Mouse (Mus musculus) right cerebral cortex, postnatal 4 days (tissue): Measurements from ENCODE around the gene Dis3l.

Source experiments
- DNase-seq: peaks from one replicate; pipeline ENCODE4 v3.0.0-alpha.2; 2022

Gene Dis3l

DNA sequence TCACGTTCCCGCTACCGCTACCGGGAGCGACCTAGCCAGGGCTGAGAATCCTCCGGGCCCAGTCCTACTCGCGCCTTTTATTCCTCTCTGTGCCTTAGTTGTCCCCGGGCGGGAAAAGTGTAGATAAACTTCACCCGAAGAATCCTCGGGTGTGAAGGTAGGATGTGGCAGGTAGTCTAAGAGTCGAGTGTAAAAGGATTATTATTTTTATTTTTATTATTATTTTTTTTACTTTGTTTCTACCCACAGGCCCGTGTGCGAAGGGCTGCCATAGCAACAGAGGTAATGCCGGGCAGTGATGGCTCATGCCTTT, at the start of gene Dis3l:
Dis3l (minus strand) TSS at position 35 of the 313 bp plus-strand sequence.
- DNase-seq: no peak

DNA sequence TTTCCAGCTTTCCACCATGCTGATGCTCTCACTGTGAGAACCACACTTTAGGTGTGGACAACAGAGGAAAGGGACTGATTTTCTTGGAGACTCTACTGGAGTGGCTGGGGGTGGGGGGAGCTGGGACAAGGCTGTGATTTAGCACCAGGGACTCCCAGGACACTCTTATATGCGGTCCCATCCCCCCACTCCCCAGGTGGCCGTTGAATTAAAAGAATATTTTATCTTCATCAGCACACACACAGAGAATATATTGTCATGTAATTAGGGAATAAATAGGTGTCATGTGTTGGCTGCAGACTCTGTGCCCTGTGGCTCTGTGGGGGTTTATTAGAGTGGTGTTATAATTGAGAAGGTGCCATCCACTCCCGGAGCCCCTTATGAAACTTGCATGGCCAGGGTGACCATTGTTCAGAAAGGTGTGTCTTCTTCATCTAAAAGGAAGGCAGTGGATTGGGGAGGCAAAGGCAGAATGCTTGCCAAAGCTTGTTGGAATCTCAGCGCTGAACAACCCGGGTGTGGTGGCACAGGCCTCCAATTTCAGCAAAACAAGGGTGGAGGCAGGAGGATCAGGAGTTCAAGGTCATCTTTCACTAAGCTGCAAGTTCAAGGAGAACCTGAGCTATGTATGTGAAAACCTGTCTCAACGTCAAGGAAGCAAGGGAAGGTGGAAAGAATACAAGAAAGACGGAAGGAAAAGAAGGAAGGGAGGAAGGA, 48.6 kb upstream of the Dis3l start:
- DNase-seq: no peak

DNA sequence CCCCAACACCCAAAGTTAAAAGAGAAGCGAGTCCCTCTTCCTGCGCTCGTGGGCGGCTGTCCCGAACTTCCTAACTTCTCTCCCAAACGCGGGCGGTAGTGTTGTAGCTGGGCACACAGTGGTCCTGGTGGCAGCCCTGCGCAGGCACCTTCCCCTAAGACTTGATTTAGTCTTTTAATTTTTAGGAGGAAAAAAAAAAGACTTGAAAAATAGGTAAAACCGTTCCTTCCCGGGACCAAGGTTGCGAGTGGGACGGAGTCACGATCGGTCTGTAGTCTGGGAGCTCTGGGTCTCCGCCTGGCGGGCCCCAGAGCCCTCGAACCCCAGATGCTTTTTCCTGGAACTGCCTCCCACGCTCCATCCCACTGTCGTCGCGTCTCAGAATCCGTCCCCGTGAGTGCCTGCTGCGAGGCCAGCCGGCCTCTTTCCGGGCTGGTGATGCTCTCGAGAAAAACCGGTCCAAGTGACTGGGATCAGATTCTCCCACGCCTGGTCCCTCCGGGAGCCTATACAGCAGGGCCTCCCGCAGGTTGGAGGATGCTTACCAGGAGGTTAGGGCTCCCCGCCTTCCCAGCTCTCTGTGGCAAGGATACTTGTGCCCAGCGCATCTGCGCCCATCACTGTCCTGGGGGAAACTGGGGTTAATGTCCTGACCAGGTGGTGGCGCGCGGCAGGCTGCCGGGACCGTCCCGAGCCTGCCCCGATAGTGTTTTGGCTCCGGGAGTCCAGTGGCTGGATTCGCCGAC, 45.6 kb upstream of the Dis3l start:
- DNase-seq: no peak

DNA sequence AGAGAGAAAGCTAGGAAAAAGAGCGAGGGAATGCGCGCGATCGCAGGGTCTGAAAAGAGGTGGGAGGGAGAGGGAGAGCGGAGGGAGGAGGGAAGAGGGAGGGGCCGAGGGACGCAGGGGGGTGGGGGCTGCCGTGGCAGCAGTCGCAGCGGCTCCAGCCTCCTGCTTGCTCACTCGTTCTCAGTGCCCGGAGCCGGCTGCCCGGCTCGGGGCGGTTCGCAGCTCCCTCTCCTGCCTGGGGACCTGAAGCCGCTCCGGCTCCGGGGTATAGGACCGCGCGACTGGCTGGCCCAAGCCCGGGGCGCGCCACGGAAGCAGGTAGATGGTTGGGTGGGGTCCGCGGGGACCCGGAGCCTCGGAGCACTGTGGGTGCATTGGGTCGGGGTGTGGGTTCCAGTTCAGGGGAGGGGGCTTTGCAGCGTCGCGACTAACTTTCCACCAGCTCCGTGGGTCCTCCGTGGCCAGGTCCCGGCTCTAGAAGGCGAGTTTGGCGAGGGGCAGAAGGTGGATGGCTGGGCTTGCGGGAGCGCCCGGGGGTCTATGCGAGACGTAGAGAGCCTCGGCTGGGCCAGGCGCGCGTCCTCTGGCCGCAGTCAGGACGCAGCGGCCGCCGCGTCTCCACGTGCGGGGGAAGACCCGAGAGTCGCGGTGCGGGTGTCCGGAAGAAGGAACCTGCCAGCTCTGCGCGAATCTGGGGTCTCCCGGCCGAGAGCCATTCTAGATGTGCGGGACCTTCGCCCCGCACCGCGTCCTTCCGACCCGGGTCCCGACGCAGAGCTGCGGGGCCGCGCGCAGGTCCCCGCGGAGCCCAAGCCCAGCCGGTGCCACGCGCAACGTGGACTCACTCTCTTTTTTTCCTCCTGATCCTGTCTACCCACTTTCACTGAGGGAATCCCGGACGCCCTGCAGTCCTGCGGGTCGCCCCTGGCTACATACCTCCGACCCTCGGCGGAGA, 44.7 kb upstream of the Dis3l start, which contains the start of gene Megf11:
Megf11 (plus strand) TSS at position 116 of the 955 bp plus-strand sequence.
- peak; percentile 65 for DNase-seq

DNA sequence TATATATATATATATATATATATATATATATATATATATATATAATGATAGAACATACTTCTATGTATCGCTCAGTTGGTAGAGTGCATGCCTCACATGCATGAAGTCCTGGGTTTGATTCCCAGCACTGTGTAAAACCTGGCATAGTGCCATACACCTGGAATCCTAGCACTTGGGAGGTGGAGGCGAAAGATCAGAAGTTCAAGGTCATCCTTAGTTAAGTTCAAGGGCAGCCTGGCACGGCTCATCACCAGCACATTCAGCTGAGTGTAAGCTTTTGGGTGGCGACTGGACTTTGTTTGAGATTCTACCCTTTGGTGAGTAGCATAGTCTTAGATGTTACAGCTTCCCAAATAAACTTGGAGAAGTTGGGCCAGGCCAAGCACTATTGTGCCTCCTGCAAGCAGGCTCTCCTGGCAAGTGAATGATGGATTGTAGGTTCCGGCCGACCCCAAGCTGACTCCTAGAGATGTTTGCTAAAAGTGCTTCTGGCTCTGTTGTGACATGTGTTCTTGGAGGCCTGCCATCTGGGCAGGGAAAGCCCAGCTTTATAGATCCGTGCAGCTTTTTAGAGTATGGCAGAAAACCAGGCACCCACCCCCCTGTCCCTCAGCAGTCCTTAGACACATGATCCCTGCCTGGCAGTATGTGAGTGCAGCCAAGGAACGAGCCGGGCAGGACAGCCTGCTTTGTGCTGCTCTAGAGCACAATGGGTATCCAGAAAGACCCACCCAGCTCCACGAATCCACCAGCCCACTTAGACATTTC, 42.1 kb upstream of the Dis3l start:
- no peak for DNase-seq

DNA sequence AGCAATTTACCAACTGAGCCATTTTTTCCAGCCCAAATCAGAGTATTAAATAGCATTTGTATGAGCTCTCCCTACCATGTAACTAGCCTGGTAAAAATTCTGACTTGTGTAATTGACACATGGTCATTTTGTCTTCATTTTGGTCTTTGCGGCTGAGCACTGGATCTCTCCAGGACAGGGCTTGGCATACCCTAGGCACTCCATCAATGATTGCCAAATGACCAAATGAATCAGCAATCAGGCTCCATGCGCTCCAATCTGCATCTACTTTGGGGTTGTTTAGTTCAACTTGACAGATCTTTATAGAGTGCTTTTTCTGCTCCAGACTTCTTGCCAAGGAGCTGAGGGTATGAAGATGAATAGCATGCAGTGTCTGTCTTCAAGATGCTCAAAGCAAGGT, 35.3 kb upstream of the Dis3l start:
- no peak for DNase-seq

DNA sequence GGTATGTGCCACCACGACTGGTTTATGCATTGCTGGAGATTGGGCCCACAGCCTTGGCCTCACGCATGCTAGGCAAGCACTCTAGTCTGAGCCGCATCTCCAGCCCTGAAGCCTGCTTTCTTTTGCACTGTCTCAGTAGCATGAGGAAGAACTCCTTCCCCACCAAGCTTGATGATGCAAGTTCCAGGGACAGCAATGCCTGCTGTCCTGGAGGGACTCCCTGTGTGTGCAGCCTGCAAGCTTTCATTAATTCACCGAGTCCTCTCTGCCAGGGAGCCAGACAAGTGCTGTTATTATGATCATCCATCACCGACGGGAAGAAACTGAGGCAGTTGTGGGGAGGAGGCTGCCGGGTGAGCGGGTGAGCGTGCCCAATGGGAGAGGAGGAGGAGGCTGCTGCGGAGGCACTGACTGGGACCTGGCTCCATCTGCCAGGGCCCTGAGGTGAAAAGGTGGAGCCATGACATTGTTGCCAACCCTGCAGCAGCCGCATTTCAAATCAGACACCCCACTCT, 30.3 kb upstream of the Dis3l start:
- no peak for DNase-seq

DNA sequence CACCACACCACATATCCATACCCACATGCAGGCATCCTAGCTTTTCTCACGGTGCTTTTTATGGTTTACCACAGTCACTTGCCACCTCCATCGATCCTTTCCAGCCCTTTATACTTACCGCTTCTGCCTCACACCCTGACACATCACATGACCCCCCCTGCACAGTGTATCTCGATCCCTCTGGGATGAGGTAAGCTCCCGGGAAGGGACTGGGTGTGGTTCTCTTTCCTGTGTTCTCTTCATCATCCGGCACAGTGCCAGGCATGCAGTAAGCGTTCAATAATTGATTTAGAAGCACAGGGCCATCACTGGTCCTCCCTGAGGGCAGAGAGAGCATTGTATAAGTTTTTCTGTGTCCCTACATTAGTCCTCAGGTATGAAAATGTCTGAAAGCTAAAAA, 28.8 kb upstream of the Dis3l start:
- DNase-seq: no peak

DNA sequence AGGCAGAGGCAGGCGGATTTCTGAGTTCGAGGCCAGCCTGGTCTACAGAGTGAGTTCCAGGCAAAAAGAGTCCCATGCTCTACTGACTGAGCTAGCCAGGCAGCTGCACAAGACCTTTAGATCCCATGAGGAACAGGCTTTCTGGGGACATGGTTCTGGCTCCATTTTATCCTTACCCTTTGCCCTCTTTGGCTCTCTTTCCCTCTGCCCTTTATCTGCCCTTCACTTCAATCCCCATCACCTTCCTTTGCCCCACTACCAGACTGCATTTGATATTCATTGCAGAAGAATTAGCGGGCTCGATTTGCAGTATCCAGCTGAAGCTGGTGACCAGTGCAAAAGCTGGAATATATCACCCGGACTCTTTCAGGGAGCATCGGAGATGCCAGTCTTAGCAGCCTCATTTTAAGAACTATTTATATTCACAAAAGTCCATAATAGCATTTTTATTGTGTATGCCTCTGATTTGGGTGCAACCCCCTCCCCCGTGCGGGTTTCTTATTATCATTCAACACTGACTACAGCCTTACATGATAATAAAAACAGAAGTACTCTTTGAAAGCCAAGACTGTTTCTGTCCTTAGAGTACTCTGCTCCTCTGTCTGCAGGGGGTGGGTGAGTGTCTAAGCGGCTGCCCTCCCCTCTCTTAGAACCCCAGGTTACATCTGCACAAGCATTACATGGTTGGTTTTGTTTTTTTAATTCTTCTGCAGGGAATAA, 20.3 kb upstream of the Dis3l start:
- no peak for DNase-seq

DNA sequence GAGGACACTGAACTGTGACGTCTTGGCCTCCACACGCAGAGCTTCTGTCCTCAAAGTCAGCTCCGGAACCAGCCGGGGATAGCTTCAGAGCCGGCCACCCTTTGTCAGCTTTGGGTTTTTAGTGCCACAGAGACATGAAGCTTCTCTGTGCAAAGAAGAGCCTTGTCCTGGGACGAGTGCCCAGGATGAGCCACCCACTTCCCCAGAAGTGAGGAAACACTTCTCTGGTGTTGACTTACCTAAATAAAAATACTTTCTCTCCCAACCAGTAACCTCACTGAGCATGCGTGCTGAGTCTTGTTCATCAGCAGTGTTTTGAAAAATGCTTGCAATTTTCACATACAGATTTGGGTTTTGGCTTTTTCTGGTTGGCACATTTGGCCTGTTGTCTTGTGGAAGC, 14.5 kb upstream of the Dis3l start:
- no peak for DNase-seq

DNA sequence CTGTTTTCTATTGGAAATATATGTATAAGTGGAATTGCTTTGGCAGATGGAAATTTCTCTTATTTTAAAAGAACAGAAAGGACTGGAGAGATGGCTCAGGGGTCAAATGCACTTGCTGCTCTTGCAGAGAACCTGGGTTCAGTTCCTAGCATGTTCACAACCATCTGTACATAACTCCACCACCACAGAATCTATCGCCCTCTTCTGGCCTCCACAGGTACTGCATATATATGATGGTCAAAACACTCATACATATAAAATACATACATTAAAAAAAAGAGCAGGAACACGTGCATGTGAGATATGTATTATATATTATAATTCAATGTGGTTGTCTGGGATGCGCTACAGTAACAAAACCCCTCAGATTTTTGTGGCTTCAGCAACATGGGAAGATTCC, 10.1 kb upstream of the Dis3l start:
- no peak for DNase-seq

DNA sequence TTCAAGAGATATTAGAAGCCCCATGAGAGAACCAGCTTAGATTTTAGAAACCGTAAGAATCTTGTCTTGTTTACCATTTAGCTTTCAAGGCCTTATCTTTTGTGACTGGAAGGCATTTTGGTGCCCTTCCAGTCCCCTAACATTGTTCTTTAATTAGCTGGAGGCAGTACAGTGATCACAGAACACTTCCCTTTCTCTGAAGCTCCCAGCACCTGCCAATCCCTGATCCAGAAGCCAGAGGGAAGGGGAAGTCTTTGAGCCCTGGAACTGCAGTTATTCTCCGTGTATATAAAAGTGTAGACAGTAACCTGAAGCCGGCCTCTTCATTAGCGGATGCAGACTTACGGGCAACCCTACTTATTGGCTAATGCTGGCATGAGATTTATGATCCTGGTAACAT, 8.4 kb upstream of the Dis3l start:
- no peak for DNase-seq

DNA sequence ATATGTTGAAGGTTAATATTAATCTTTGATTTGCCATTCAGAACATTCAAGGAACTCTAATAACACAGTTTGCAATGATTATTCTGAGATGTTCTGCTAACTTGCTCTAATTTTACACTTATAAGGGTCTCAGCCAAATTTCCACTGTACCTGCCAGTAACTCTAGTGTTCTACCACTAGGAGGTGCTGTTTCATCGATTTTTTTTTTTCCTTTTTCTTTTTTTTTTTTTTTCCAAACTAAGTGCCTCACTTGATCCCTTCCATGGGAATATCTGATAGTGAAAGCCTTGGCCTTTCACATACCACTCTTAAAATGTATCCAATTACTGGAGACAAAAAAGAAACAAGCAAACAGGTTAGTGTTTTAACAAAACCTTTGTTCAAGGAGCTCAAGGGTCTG, 6.3 kb upstream of the Dis3l start:
- DNase-seq: no peak

DNA sequence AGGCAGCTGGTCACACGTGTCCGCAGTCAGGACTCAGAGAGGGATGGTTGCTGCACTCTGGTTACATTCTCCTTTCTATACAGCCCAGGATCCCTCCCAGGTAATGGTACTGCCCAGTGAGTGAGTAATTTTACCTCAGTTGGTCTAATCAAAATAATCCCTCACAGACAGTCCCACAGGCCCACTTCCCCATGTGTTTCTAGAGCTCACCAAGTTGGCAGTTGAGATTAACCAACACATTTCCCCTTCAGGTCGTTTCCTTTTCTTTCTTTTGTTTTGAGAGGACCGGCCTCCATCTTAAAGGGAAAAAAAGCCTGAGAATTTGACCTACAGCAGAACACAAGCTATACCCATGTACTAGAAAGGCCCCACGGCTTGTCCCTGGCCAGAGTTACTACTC, 4.8 kb upstream of the Dis3l start:
- no peak for DNase-seq

DNA sequence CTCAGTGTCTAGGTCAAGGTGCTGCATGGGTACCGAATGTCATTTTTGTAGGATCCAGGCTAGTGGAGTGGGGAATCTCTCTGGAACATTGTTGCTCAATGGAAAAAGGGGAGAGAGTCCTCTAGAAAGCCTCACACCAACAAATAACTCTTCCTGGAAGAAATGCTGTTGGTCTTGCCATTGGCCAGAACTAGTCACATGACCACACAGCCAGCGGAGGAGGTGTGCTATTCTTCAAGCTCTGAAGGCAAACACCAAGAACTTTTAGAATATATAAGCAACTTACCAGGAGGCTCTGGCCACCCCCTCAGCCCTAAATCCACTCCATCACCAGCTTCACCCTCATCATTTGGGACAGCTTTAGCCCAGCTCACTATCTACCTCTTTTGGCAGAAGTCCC, 2.6 kb upstream of the Dis3l start:
- no peak for DNase-seq

DNA sequence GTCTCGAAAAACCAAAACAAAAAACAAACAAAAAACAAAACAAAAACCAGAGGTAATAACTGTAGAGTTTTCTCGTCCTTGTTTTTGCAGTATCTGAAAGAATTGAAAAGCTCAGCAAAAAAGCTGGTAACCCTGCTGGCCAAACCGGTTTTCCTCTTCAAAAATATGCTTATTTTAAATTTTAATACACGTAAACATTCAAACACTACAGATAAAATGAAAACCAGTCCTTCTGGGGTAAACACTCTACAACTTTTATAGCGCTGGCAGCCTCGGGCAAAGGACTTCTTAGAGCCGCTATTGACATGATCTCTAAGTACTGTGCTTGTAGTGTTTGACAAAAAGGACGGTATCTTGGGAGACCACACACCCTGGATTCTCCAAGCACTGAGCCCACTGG, 583 bp upstream of the Dis3l start:
- no peak for DNase-seq

DNA sequence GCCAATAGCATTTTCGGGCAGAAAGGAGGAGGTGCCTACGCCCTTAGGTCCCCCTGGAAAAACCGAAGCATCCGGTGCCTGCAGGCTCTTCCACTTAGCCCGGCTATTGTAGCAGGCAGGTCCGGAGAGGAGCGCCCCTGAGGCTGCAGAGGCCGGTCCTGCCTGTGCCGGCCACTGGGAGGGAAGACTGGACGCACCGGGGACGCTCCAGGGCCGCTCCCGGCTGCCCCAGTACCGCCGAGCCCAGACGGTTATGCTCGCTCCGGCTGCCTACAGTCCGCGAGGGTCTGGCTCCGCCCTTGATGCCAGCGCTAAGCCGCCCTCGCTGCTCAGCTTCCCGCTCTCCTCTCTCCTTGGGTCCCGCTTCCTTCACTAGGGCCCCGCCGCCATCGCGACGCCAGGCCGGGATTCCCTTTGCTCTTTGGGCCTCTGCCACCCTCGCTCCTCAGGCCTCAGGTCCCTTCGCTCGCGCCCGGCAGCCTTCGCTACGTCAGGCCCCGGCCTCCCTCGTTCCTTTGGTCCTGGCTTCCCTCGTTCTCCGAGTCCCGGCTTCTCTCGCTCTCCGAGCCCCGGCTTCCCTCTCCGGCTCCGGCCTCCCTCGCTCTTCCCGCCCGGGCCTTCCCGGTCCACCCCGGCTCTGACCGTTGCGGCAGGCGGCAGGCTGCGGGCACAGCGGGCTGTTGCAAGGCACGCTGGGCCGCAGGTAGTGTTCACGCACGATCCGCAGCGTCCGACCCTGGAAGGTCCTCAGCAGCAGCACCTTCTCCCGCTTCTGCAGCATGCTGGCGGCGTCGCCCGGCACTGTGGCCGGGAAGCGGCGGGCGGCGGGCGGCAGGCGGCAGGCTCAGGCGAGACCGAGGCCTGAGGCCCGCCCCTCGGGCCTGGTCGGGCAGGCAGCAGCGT, 486 bp downstream of the Dis3l start:
- DNase-seq: peak; percentile 72

DNA sequence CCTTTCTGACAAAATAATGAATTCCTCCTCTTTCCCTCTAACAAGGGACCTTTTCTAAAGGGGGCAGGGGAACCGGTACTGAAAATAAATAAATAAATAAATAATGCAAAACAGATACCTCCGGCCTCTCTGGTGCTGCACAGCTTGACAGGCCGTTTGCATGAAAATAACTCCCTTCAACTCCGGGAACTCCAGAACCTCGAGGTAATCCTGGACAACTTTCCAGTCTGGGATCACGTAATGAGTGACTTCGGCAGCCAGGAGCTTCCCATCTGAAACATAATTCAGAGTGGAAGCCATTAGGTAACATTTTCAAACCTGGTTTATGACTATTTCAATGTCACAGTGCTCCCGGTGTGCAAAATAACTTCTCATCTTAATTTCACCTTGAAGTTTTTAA, 1.7 kb downstream of the Dis3l start:
- no peak for DNase-seq

DNA sequence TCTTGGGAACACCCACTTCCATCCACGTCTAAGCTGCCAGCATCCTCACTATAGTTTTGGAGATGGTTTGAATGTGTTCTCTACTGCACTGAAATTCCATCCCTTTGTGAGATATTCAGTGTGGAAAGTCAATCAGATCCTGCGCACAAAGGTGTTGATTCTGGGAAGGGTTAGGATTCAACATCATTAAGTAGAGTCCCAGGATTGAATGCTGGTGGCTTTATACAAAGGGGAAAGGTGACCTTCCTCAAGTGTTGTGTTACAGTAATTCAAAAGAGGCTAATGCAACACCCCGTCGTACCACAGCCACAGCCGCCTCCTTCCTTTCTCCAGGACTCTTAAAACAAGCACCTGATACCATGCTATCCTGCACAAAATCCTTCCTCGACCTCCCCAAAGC, 5.3 kb downstream of the Dis3l start:
- no peak for DNase-seq

DNA sequence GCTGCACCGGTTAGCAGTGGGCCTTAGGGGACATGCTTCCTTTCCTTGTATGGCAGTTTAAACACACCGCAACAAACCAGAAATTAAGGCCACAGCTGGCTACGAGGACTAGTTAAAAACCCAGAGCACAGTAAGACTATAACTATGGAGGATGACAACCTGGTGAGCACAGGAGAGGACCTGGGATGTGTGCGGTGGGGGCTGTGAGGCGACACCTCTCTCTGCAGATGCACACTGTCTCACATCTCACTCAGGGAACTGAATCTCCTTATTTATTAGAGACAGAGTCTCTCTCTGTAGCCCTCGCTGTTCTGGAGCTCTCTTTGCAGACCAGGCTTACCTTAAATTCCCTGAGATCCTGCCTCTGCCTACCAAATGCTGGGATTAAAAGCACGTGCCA, 17.1 kb downstream of the Dis3l start:
- no peak for DNase-seq

DNA sequence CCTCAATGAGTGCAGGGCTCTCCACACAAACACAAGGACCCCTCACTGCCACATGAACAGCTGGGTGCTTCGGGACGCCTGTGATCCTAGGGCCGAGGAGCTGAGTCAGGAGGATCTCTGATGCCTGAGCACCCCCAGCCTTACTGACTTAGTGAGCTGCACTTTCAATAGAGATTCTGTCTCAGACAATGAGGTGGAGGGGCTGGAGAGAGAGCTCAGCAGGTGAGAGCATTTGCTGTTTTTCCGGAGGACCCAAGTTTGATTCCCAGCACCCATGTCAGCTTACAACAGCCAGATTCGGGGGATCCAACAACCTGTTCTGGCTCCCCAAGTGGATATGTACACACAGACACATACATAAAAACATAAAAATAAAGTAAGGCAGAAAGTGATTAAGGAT, 24.1 kb downstream of the Dis3l start:
- no peak for DNase-seq
